8 mouse cellular contexts compared by ENCODE assay signal in genomic region chr12:86823855-86824589, GRCm38 (mm10).
DNase-seq lines count a peak whose midpoint lies in the region; ATAC-seq and TF ChIP-seq lines count a peak whose summit lies in the region.

No protein-coding gene starts in this region.

- WGBS in heart, embryonic 14.5 days = under 1% methylated on average over 29 of the region's 29 CpGs
- 4% methylated on average over 29 of the region's 29 CpGs for WGBS in liver, embryonic 14.5 days (ENCODE audit: insufficient replicate concordance)
- WGBS in stomach, embryonic 14.5 days = under 1% methylated on average over 29 of the region's 29 CpGs

- TF ChIP-seq POLR2A in brain, embryonic 14.5 days (IDR thresholded peaks at IDR 0.05; ENCODE audit: borderline replicate concordance, extremely low read depth, insufficient read depth, insufficient read length, poor library complexity, severe bottlenecking) = 0 out of 2 replicates have a peak, but pooled peaks have one; percentile 8

- no peaks in the 10 kb centered on the region for H3K27me3 ChIP-seq in heart, embryonic 14.5 days (ENCODE audit: control insufficient read depth, insufficient read depth, low read length)
- no peaks in the 10 kb centered on the region for H3K27me3 ChIP-seq in liver, embryonic 14.5 days (ENCODE audit: control insufficient read depth, insufficient read depth, low read length)
- H3K27me3 ChIP-seq in stomach, embryonic 14.5 days (ENCODE audit: control insufficient read depth, insufficient read depth, low read length) = no peaks in the 10 kb centered on the region

- no peaks in the 10 kb centered on the region for H3K9me3 ChIP-seq in heart, embryonic 14.5 days (ENCODE audit: control insufficient read depth, low read length)
- no peaks in the 10 kb centered on the region for H3K9me3 ChIP-seq in liver, embryonic 14.5 days (ENCODE audit: control insufficient read depth, low read length)
- no peaks in the 10 kb centered on the region for H3K9me3 ChIP-seq in stomach, embryonic 14.5 days (ENCODE audit: control insufficient read depth, low read depth, low read length)

- TF ChIP-seq CTCF in brain, embryonic 14.5 days (IDR thresholded peaks at IDR 0.05; ENCODE audit: borderline replicate concordance, extremely low read depth, insufficient read depth, insufficient read length) = no peak
- no peak for TF ChIP-seq CTCF in liver, embryonic 14.5 days (IDR thresholded peaks at IDR 0.05; ENCODE audit: low read depth)

- peak overlapping the region; percentile 97 for H3K27ac ChIP-seq in heart, embryonic 14.5 days (replicated peaks in 1 of 2; ENCODE audit: control insufficient read depth in 1 of 2, insufficient read depth in 1 of 2, low read depth in 2 of 2, low read length in 2 of 2)
- H3K27ac ChIP-seq in liver, embryonic 14.5 days = no peak overlapping the region; the same call in 1 of the 2 replicates
- H3K27ac ChIP-seq in stomach, embryonic 14.5 days (ENCODE audit: low read length) = peak overlapping the region; percentile 94

- peak; percentile 91 for DNase-seq in CD4-positive, CD25-positive, alpha-beta regulatory T cell, adult 2 months (ENCODE audit: low read depth, low spot score)
- peak; percentile 99 for DNase-seq in brain, embryonic 14.5 days (ENCODE audit: low read depth)
- peak; percentile 96 for DNase-seq in kidney, postnatal 10 days
- DNase-seq in liver, embryonic 14.5 days (ENCODE audit: low read depth in 3 of 3, low spot score in 3 of 3) = peak; percentile 34 to 49 (median 34)
- peak; percentile 89 to 92 for DNase-seq in natural killer cell, adult 2 months (ENCODE audit: low spot score in 2 of 2)

- H3K36me3 ChIP-seq in heart, embryonic 14.5 days (ENCODE audit: control insufficient read depth, insufficient read depth, low read length) = no peaks in the 10 kb centered on the region
- H3K36me3 ChIP-seq in liver, embryonic 14.5 days (replicated peaks; ENCODE audit: control insufficient read depth, insufficient read depth, low read depth) = no peaks in the 10 kb centered on the region
- H3K36me3 ChIP-seq in stomach, embryonic 14.5 days (ENCODE audit: control insufficient read depth, insufficient read depth, low read length) = no peaks in the 10 kb centered on the region

- peak overlapping the region; percentile 65 for H3K4me2 ChIP-seq in heart, embryonic 14.5 days (ENCODE audit: low read length)
- H3K4me2 ChIP-seq in liver, embryonic 14.5 days (ENCODE audit: low read depth) = peak overlapping the region; percentile 62
- peak overlapping the region; percentile 38 for H3K4me2 ChIP-seq in stomach, embryonic 14.5 days (replicated peaks; ENCODE audit: low read depth, low read length)

- TF ChIP-seq EP300 in liver, embryonic 14.5 days (IDR thresholded peaks at IDR 0.05; ENCODE audit: low read depth) = no peak

- H3K9ac ChIP-seq in heart, embryonic 14.5 days (ENCODE audit: low read length) = peak overlapping the region; percentile 74
- H3K9ac ChIP-seq in liver, embryonic 14.5 days (replicated peaks) = peak overlapping the region; percentile 36; the same call in 1 of the 2 replicates
- no peak overlapping the region for H3K9ac ChIP-seq in stomach, embryonic 14.5 days (replicated peaks; ENCODE audit: low read depth, low read length)

- ATAC-seq in erythroid progenitor cell, adult 5-6 weeks (replicated peaks; ENCODE audit: low FRiP score, poor library complexity, severe bottlenecking) = peak; percentile 84
- ATAC-seq in heart, embryonic 14.5 days (ENCODE audit: insufficient number of reproducible peaks, insufficient read depth, low FRiP score, low read depth) = peak; percentile 85
- ATAC-seq in liver, embryonic 14.5 days (ENCODE audit: insufficient read depth) = peak; percentile 62
- peak; percentile 87 for ATAC-seq in stomach, embryonic 14.5 days (ENCODE audit: insufficient number of reproducible peaks, insufficient read depth, low FRiP score, low read depth)

- H3K4me3 ChIP-seq in heart, embryonic 14.5 days (ENCODE audit: control insufficient read depth in 1 of 2, insufficient read depth in 1 of 2, low read depth in 1 of 2, low read length in 2 of 2) = peak overlapping the region; percentile 18 to 24
- H3K4me3 ChIP-seq in liver, embryonic 14.5 days (ENCODE audit: insufficient read depth in 1 of 2, low read depth in 2 of 2, low read length in 2 of 2) = peak overlapping the region; percentile 36 to 37; a peak in 3 of 4 replicates
- H3K4me3 ChIP-seq in stomach, embryonic 14.5 days (ENCODE audit: low read depth, low read length) = peak overlapping the region; percentile 17

- H3K4me1 ChIP-seq in heart, embryonic 14.5 days (ENCODE audit: control insufficient read depth in 2 of 2, insufficient read depth in 2 of 2, low read length in 2 of 2) = peaks cover 43 to 52% of the 10 kb centered on the region in 2 experiments
- peaks cover 23 to 34% of the 10 kb centered on the region in 2 experiments for H3K4me1 ChIP-seq in liver, embryonic 14.5 days (replicated peaks; ENCODE audit: control insufficient read depth in 2 of 2, insufficient read depth in 2 of 2, low read length in 1 of 2)
- H3K4me1 ChIP-seq in stomach, embryonic 14.5 days (ENCODE audit: control insufficient read depth, insufficient read depth, low read length) = peaks cover 22% of the 10 kb centered on the region

Comparison
In these comparisons a context has a peak if more than half of its experiments do, and no peak if none do; other contexts are left out.
1. DNase-seq: peak in every context shown above with its lines; median percentile 99 in brain, embryonic 14.5 days; 96 in kidney, postnatal 10 days; 91 in CD4-positive, CD25-positive, alpha-beta regulatory T cell, adult 2 months; 90 in natural killer cell, adult 2 months; 34 in liver, embryonic 14.5 days.